Mouse (Mus musculus): Measurements from ENCODE around the gene Rictor.

DNA sequence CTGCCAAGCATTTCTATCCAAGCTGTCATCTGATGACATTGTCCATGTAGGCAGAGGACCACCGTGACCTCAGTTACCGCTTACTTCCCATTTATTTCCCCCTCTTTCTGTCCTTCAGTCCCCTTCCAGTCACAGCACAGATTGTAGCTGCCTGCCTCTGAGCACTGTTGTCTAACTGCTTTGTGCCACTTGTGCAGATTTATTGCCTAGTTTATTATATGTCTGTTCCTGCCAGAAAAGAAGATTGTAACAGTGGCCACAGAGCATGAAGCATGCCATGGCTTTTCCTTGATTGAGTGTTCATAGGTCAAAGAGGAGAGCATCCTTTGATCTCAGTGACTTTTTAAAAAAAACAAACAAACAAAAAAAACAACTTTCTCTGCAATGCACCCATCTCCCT is 46.2 kb downstream of the Rictor start:
- no peak for TF ChIP-seq MYC (IDR thresholded peaks at IDR 0.05; ENCODE audit: low read depth, low read length)
- TF ChIP-seq CHD1 (IDR thresholded peaks at IDR 0.05; ENCODE audit: low read depth, low read length): no peak
- no peak for TF ChIP-seq NRF1 (IDR thresholded peaks at IDR 0.05; ENCODE audit: insufficient read depth, low read depth, low read length, poor library complexity, severe bottlenecking)
- no peak for TF ChIP-seq CTCF (IDR thresholded peaks at IDR 0.05 in 2 of 3, conservative IDR thresholded peaks at IDR 0.05 in 1 of 3; ENCODE audit: control insufficient read depth in 1 of 3, insufficient read depth in 1 of 3, low read depth in 2 of 3, low read length in 3 of 3, poor library complexity in 1 of 3, severe bottlenecking in 1 of 3)
- no peak for TF ChIP-seq EP300 (IDR thresholded peaks at IDR 0.05; ENCODE audit: low read depth in 1 of 2, low read length in 2 of 2)
- TF ChIP-seq E2F4 (IDR thresholded peaks at IDR 0.05; ENCODE audit: borderline replicate concordance, low read depth, low read length): no peak
- TF ChIP-seq BHLHE40 (IDR thresholded peaks at IDR 0.05; ENCODE audit: borderline replicate concordance, low read depth, low read length): no peak
- TF ChIP-seq POLR2AphosphoS5 (IDR thresholded peaks at IDR 0.05; ENCODE audit: borderline replicate concordance, low read depth, low read length): no peak
- TF ChIP-seq TCF12 (IDR thresholded peaks at IDR 0.05; ENCODE audit: low read depth, low read length): no peak
- no peak for TF ChIP-seq CHD2 (IDR thresholded peaks at IDR 0.05; ENCODE audit: low read length)
- no peak for TF ChIP-seq POLR2A (IDR thresholded peaks at IDR 0.05; ENCODE audit: control insufficient read depth in 1 of 2, insufficient read depth in 1 of 2, low read depth in 1 of 2, low read length in 2 of 2, poor library complexity in 1 of 2)
- TF ChIP-seq MAZ (IDR thresholded peaks at IDR 0.05; ENCODE audit: low read depth, low read length): no peak
- TF ChIP-seq HCFC1 (IDR thresholded peaks at IDR 0.05; ENCODE audit: low read depth, low read length): no peak
- TF ChIP-seq MXI1 (IDR thresholded peaks at IDR 0.05; ENCODE audit: low read depth, low read length): no peak
